Mouse (Mus musculus) bone marrow macrophage, adult 2 months (primary cell): Measurements from ENCODE around the gene Jade2.

Source experiments
- CTCF ChIP-seq: IDR thresholded peaks from 2 replicates; pipeline ENCODE4 v1.5.1; 2012; ENCODE audit warnings: low read depth, mild to moderate bottlenecking, low read length, moderate library complexity
- POLR2A ChIP-seq: IDR thresholded peaks from 2 replicates; pipeline ENCODE4 v1.6.1; 2012; ENCODE audit warnings: mild to moderate bottlenecking, low read depth, low read length, borderline replicate concordance

- TF ChIP-seq CTCF (no peak), POLR2A (no peak)
Measured at GRCm38 (mm10) chr11:51873141-51873540, 15.7 kb upstream of the Jade2 start.
